Mouse (Mus musculus) myocyte (in vitro differentiated cells): ENCODE results near the gene Il7r. TPM values are rescaled to one million over a fixed set of nuclear protein-coding genes. Genes with fewer than 3 reads are reported as not detected.

Experiments used
- H3K27me3 ChIP-seq: one replicate; pipeline ENCODE4 v1.6.1; 2011; ENCODE audit not compliant: control insufficient read depth, insufficient read depth, insufficient read length
- H3K36me3 ChIP-seq: one replicate; pipeline ENCODE4 v1.6.1; 2011; ENCODE audit not compliant: control insufficient read depth, insufficient read depth
- H3K4me2 ChIP-seq: one replicate; pipeline ENCODE4 v1.6.1; 2011; ENCODE audit warnings: low read depth, control low read depth
- H3K4me3 ChIP-seq: one replicate; pipeline ENCODE4 v1.5.1; 2011; ENCODE audit warnings: mild to moderate bottlenecking, control low read depth, moderate library complexity
- H3K79me2 ChIP-seq: one replicate; pipeline ENCODE4 v1.6.1; 2011; ENCODE audit not compliant: control insufficient read depth, insufficient read depth
- H3ac ChIP-seq: one replicate; pipeline ENCODE4 v1.6.1; 2011; ENCODE audit not compliant: control insufficient read depth, insufficient read length
- CEBPB ChIP-seq: IDR thresholded peaks from 2 replicates; pipeline ENCODE4 v1.6.1; 2011; ENCODE audit warnings: mild to moderate bottlenecking, moderate library complexity; ENCODE audit not compliant: poor library complexity, insufficient read depth, severe bottlenecking
- E2F4 ChIP-seq: IDR thresholded peaks from one replicate; pipeline ENCODE4 v1.6.1; 2011; ENCODE audit warnings: mild to moderate bottlenecking, control low read depth, moderate library complexity; ENCODE audit not compliant: insufficient read depth
- MAX ChIP-seq: IDR thresholded peaks from one replicate; pipeline ENCODE4 v1.6.1; 2011; ENCODE audit warnings: low read depth, mild to moderate bottlenecking, control low read depth
- MYOD1 ChIP-seq, 3 experiments: IDR thresholded peaks; one replicate each; pipeline ENCODE4 v1.6.1; 2011; ENCODE audit warnings: control low read depth in 2 of 3, low read depth in 2 of 3, mild to moderate bottlenecking in 2 of 3, moderate library complexity in 1 of 3; ENCODE audit not compliant: insufficient read length in 2 of 3, control insufficient read depth in 1 of 3
- MYOG ChIP-seq, 3 experiments: IDR thresholded peaks; one replicate each; pipeline ENCODE4 v1.6.1; 2011; ENCODE audit warnings: control low read depth in 2 of 3, low read depth in 2 of 3, mild to moderate bottlenecking in 2 of 3; ENCODE audit not compliant: insufficient read length in 2 of 3, control insufficient read depth in 1 of 3, insufficient read depth in 1 of 3
- POLR2A ChIP-seq: IDR thresholded peaks from one replicate; pipeline ENCODE4 v1.6.1; 2011; ENCODE audit warnings: low read depth, mild to moderate bottlenecking, control low read depth, moderate library complexity; ENCODE audit not compliant: insufficient read length
- POLR2AphosphoS2 ChIP-seq: IDR thresholded peaks from one replicate; pipeline ENCODE4 v1.6.1; 2011; ENCODE audit warnings: low read depth, control low read depth; ENCODE audit not compliant: insufficient read length
- REST ChIP-seq: IDR thresholded peaks from one replicate; pipeline ENCODE4 v1.6.1; 2011; ENCODE audit warnings: mild to moderate bottlenecking, control low read depth, moderate library complexity; ENCODE audit not compliant: insufficient read depth, insufficient read length
- SRF ChIP-seq: IDR thresholded peaks from one replicate; pipeline ENCODE4 v1.6.1; 2011; ENCODE audit warnings: low read depth; ENCODE audit not compliant: control insufficient read depth, insufficient read length
- TCF12 ChIP-seq: IDR thresholded peaks from one replicate; pipeline ENCODE4 v1.6.1; 2011; ENCODE audit warnings: mild to moderate bottlenecking, control low read depth; ENCODE audit not compliant: poor library complexity, insufficient read depth, severe bottlenecking
- TCF3 ChIP-seq: IDR thresholded peaks from one replicate; pipeline ENCODE4 v1.6.1; 2011; ENCODE audit warnings: low read depth, control low read depth; ENCODE audit not compliant: insufficient read length
- USF1 ChIP-seq: IDR thresholded peaks from one replicate; pipeline ENCODE4 v1.6.1; 2011; ENCODE audit warnings: low read depth, mild to moderate bottlenecking, control low read depth, moderate library complexity
- polyA plus RNA-seq: library from polyadenylated mRNA; unstranded; fragments of >200 nt; fragmentation: generic; extraction: Trizol; gene quantifications from one replicate; pipeline ENCODE4 v1.2.1, GENCODE M21; 2012; ENCODE audit warnings: missing spikeins

Il7r gene
- not detected for polyA plus RNA-seq

- no peak for TF ChIP-seq MYOG (IDR thresholded peaks at IDR 0.05; ENCODE audit: control insufficient read depth in 1 of 3, insufficient read depth in 1 of 3, insufficient read length in 2 of 3, low read depth in 2 of 3)
- TF ChIP-seq MYOD1 (IDR thresholded peaks at IDR 0.05; ENCODE audit: control insufficient read depth in 1 of 3, insufficient read length in 2 of 3, low read depth in 2 of 3) = no peak
- TF ChIP-seq REST = no peak
- no peak within 1 kb of the TSS for H3K4me2 ChIP-seq
- H3K4me3 ChIP-seq = no peak within 1 kb of the TSS
- H3K27me3 ChIP-seq = no peaks in the 10 kb centered on the region
- no peaks in the 10 kb centered on the region for H3K79me2 ChIP-seq
- no peak within 1 kb of the TSS for H3ac ChIP-seq
- no peaks in the 10 kb centered on the region for H3K36me3 ChIP-seq
Observed at GRCm38 (mm10) chr15:9530076-9530475, at the start of gene Il7r. Gene Il7r (minus strand): TSS chr15:9530176.

- H3K4me3 ChIP-seq = no peak overlapping the region
- no peak for TF ChIP-seq TCF12
- no peak for TF ChIP-seq MYOD1 (IDR thresholded peaks at IDR 0.05; ENCODE audit: control insufficient read depth in 1 of 3, insufficient read length in 2 of 3, low read depth in 2 of 3)
- no peak for TF ChIP-seq POLR2AphosphoS2
- no peak for TF ChIP-seq POLR2A
- TF ChIP-seq SRF = no peak
- no peak for TF ChIP-seq E2F4
- no peak for TF ChIP-seq REST
- TF ChIP-seq TCF3 = no peak
- TF ChIP-seq USF1 = no peak
- TF ChIP-seq MYOG (IDR thresholded peaks at IDR 0.05; ENCODE audit: control insufficient read depth in 1 of 3, insufficient read depth in 1 of 3, insufficient read length in 2 of 3, low read depth in 2 of 3) = no peak
- TF ChIP-seq CEBPB = no peak
- TF ChIP-seq MAX = no peak
Observed at GRCm38 (mm10) chr15:9577303-9577702, 47.3 kb upstream of the Il7r start.

GRCm38 (mm10) chr15:9574796-9575195 is 44.8 kb upstream of the Il7r start:
- Histone ChIP-seq H3K79me2 (no peaks in the 10 kb centered on the region), H3K4me2 (no peak overlapping the region), H3ac (no peak overlapping the region), H3K4me3 (no peak overlapping the region), H3K36me3 (no peaks in the 10 kb centered on the region), H3K27me3 (no peaks in the 10 kb centered on the region)
- no peak for TF ChIP-seq MYOG (IDR thresholded peaks at IDR 0.05; ENCODE audit: control insufficient read depth in 1 of 3, insufficient read depth in 1 of 3, insufficient read length in 2 of 3, low read depth in 2 of 3)

More at GRCm38 (mm10) chr15:9577303-9577702, 47.3 kb upstream of the Il7r start:
- H3K27me3 ChIP-seq = no peaks in the 10 kb centered on the region
- no peaks in the 10 kb centered on the region for H3K36me3 ChIP-seq
- H3K4me2 ChIP-seq = no peak overlapping the region
- no peak overlapping the region for H3ac ChIP-seq
- H3K79me2 ChIP-seq = no peaks in the 10 kb centered on the region

- Histone ChIP-seq H3K27me3 (no peaks in the 10 kb centered on the region), H3K4me3 (no peak overlapping the region), H3K36me3 (no peaks in the 10 kb centered on the region), H3ac (no peak overlapping the region), H3K79me2 (no peaks in the 10 kb centered on the region), H3K4me2 (no peak overlapping the region)
- TF ChIP-seq TCF12 (no peak), POLR2A (no peak), CEBPB (no peak), E2F4 (no peak), MYOG (IDR thresholded peaks at IDR 0.05; ENCODE audit: control insufficient read depth in 1 of 3, insufficient read depth in 1 of 3, insufficient read length in 2 of 3, low read depth in 2 of 3) (no peak), TCF3 (no peak), SRF (no peak), USF1 (no peak), MAX (no peak), REST (no peak), MYOD1 (IDR thresholded peaks at IDR 0.05; ENCODE audit: control insufficient read depth in 1 of 3, insufficient read length in 2 of 3, low read depth in 2 of 3) (no peak), POLR2AphosphoS2 (no peak)
Observed at GRCm38 (mm10) chr15:9573361-9573760, 43.4 kb upstream of the Il7r start.

GRCm38 (mm10) chr15:9572664-9573063 is 42.7 kb upstream of the Il7r start:
- Histone ChIP-seq H3K4me3 (no peak overlapping the region), H3ac (no peak overlapping the region), H3K4me2 (no peak overlapping the region), H3K79me2 (no peaks in the 10 kb centered on the region), H3K36me3 (no peaks in the 10 kb centered on the region), H3K27me3 (no peaks in the 10 kb centered on the region)
- no peak for TF ChIP-seq POLR2A
- no peak for TF ChIP-seq MAX
- no peak for TF ChIP-seq MYOG (IDR thresholded peaks at IDR 0.05; ENCODE audit: control insufficient read depth in 1 of 3, insufficient read depth in 1 of 3, insufficient read length in 2 of 3, low read depth in 2 of 3)
- TF ChIP-seq TCF12 = no peak
- TF ChIP-seq REST = no peak
- no peak for TF ChIP-seq SRF
- TF ChIP-seq TCF3 = no peak

GRCm38 (mm10) chr15:9571896-9572295 is 41.9 kb upstream of the Il7r start:
- Histone ChIP-seq H3K4me2 (no peak overlapping the region), H3K4me3 (no peak overlapping the region), H3K36me3 (no peaks in the 10 kb centered on the region), H3K27me3 (no peaks in the 10 kb centered on the region), H3ac (no peak overlapping the region), H3K79me2 (no peaks in the 10 kb centered on the region)
- TF ChIP-seq E2F4 (no peak), MYOD1 (IDR thresholded peaks at IDR 0.05; ENCODE audit: control insufficient read depth in 1 of 3, insufficient read length in 2 of 3, low read depth in 2 of 3) (no peak), POLR2A (no peak)
